Mouse (Mus musculus): ENCODE data around the gene B4galt1.

- TF ChIP-seq CTCF (IDR thresholded peaks at IDR 0.05; ENCODE audit: borderline replicate concordance, insufficient read depth, low read depth, low read length) (no peak), POLR2A (IDR thresholded peaks at IDR 0.05; ENCODE audit: borderline replicate concordance, insufficient read depth, low read length) (no peak)
Observed at GRCm38 (mm10) chr4:40846143-40846931, 7.5 kb downstream of the B4galt1 start.
